Mouse (Mus musculus) small intestine, adult 2 months (tissue): ENCODE measurements around the gene Txndc12.

ENCODE experiments used
- CTCF ChIP-seq: fragments of 200-500 bp; IDR thresholded peaks from 2 replicates; pipeline ENCODE4 v1.5.1; 2012; ENCODE audit warnings: low read depth, mild to moderate bottlenecking, control low read depth, inconsistent platforms, low read length, moderate library complexity, mixed read lengths; ENCODE audit not compliant: insufficient replicate concordance, insufficient read length; ENCODE audit errors: extremely low read depth
- POLR2A ChIP-seq: fragments of 200-500 bp; IDR thresholded peaks from 2 replicates; pipeline ENCODE4 v1.6.1; 2012; ENCODE audit warnings: low read depth, mild to moderate bottlenecking, control low read depth, inconsistent platforms, low read length, moderate library complexity

DNA sequence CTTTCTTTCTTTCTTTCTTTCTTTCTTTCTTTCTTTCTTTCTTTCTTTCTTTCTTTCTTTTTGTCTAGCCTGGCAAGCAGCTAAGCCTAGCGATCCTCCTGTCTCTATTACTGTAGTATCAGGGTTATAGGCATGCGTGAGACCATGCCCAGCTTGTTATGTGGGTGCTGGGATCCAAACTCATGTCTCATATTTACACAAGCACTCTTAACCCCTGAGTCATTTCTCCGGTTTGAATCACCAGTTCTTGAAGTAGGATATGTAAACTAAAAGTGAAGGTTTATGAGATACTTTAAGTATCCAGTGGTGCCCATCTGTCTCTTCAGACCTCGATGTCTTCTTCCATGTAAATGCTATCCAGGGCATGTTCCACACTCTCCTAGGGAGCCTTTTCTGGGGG, 53.1 kb downstream of the Txndc12 start:
- no peak for TF ChIP-seq CTCF
- no peak for TF ChIP-seq POLR2A
